Mouse (Mus musculus): ENCODE measurements at regions not wholly inside any gene's neighbourhood (a gene's known extent, or its start where the extent isn't known, plus 50 kb on each side); places are given as distances from the start of the nearest gene placed in this dataset.
A peak's percentile ranks its signal among the peaks of the same experiment; 100 is the strongest.

- no peaks in the 10 kb centered on the region for H3K36me3 ChIP-seq
- peaks cover 27% of the 10 kb centered on the region for H3K4me1 ChIP-seq (replicated peaks)
- H3K4me2 ChIP-seq (replicated peaks) = no peak overlapping the region
- no peak overlapping the region for H3K9ac ChIP-seq (replicated peaks)
- ATAC-seq = no peak
- no peaks in the 10 kb centered on the region for H3K9me3 ChIP-seq
- 48% methylated on average over 10 of the region's 10 CpGs for WGBS
- no peak overlapping the region for H3K27ac ChIP-seq
- no peak overlapping the region for H3K4me3 ChIP-seq (replicated peaks)
- H3K27me3 ChIP-seq = peaks cover 17% of the 10 kb centered on the region
Observed at GRCm38 (mm10) chr11:114482070-114482469, 186.3 kb upstream of the Rpl38 start.

GRCm38 (mm10) chr11:114481037-114481436 lies 187.3 kb upstream of the Rpl38 start:
- Histone ChIP-seq H3K4me2 (replicated peaks) (no peak overlapping the region), H3K4me1 (replicated peaks) (peaks cover 27% of the 10 kb centered on the region), H3K27ac (no peak overlapping the region), H3K27me3 (peaks cover 14% of the 10 kb centered on the region), H3K4me3 (replicated peaks) (no peak overlapping the region), H3K36me3 (no peaks in the 10 kb centered on the region), H3K9me3 (no peaks in the 10 kb centered on the region), H3K9ac (replicated peaks) (no peak overlapping the region)
- 70% methylated on average over 7 of the region's 7 CpGs for WGBS
- no peak for ATAC-seq

- no peak for ATAC-seq
- no peaks in the 10 kb centered on the region for H3K36me3 ChIP-seq
- H3K9me3 ChIP-seq = no peaks in the 10 kb centered on the region
- WGBS = 63% methylated on average over 8 of the region's 8 CpGs
- no peak overlapping the region for H3K4me2 ChIP-seq (replicated peaks)
- H3K4me1 ChIP-seq (replicated peaks) = peaks cover 34% of the 10 kb centered on the region
- no peak overlapping the region for H3K9ac ChIP-seq (replicated peaks)
- no peak overlapping the region for H3K4me3 ChIP-seq (replicated peaks)
- peaks cover 8% of the 10 kb centered on the region for H3K27me3 ChIP-seq
- H3K27ac ChIP-seq = no peak overlapping the region
Observed at GRCm38 (mm10) chr11:114480119-114480540, 188.2 kb upstream of the Rpl38 start.

GRCm38 (mm10) chr11:114478736-114479135 lies 189.6 kb upstream of the Rpl38 start:
- WGBS = 12% methylated on average over 7 of the region's 7 CpGs
- Histone ChIP-seq H3K36me3 (no peaks in the 10 kb centered on the region), H3K4me1 (replicated peaks) (peaks cover 24% of the 10 kb centered on the region), H3K27ac (no peak overlapping the region), H3K4me3 (replicated peaks) (no peak overlapping the region), H3K9ac (replicated peaks) (no peak overlapping the region), H3K4me2 (replicated peaks) (no peak overlapping the region), H3K9me3 (no peaks in the 10 kb centered on the region), H3K27me3 (peaks cover 7% of the 10 kb centered on the region)
- ATAC-seq = no peak

- Histone ChIP-seq H3K9ac (replicated peaks) (no peak overlapping the region), H3K27me3 (peaks cover 7% of the 10 kb centered on the region), H3K4me2 (replicated peaks) (no peak overlapping the region), H3K27ac (no peak overlapping the region), H3K4me1 (replicated peaks) (peaks cover 36% of the 10 kb centered on the region), H3K36me3 (no peaks in the 10 kb centered on the region), H3K9me3 (no peaks in the 10 kb centered on the region), H3K4me3 (replicated peaks) (no peak overlapping the region)
- no peak for ATAC-seq
- WGBS = 59% methylated on average over 3 of the region's 3 CpGs
Observed at GRCm38 (mm10) chr11:114477365-114477764, 191.0 kb upstream of the Rpl38 start.

- Histone ChIP-seq H3K27me3 (peaks cover 15% of the 10 kb centered on the region; the same call in 1 of the 2 replicates), H3K36me3 (no peaks in the 10 kb centered on the region), H3K9ac (replicated peaks) (0 out of 2 replicates have a peak overlapping the region, but pooled peaks have one; percentile 19), H3K4me1 (replicated peaks) (peaks cover 51% of the 10 kb centered on the region), H3K9me3 (no peaks in the 10 kb centered on the region), H3K27ac (peak overlapping the region; percentile 73), H3K4me2 (replicated peaks) (peak overlapping the region; percentile 37), H3K4me3 (replicated peaks) (no peak overlapping the region)
- 5% methylated on average over 22 of the region's 22 CpGs for WGBS
- peak; percentile 70 for ATAC-seq
Observed at GRCm38 (mm10) chr11:114472501-114473260, 195.6 kb upstream of the Rpl38 start.

GRCm38 (mm10) chr11:114468394-114468793 lies 199.9 kb upstream of the Rpl38 start:
- no peaks in the 10 kb centered on the region for H3K36me3 ChIP-seq
- H3K4me3 ChIP-seq (replicated peaks) = no peak overlapping the region
- peaks cover 65% of the 10 kb centered on the region for H3K4me1 ChIP-seq (replicated peaks)
- H3K27me3 ChIP-seq = peaks cover 25% of the 10 kb centered on the region
- H3K9me3 ChIP-seq = no peaks in the 10 kb centered on the region
- no peak overlapping the region for H3K9ac ChIP-seq (replicated peaks)
- peak; percentile 43 for ATAC-seq
- WGBS = 1% methylated on average over 8 of the region's 8 CpGs
- peak overlapping the region; percentile 22; the same call in 1 of the 2 replicates for H3K4me2 ChIP-seq (replicated peaks)
- peak overlapping the region; percentile 55 for H3K27ac ChIP-seq

GRCm38 (mm10) chr11:114467803-114468202 lies 200.5 kb upstream of the Rpl38 start:
- H3K4me2 ChIP-seq (replicated peaks) = 0 out of 2 replicates have a peak overlapping the region, but pooled peaks have one; percentile 3
- no peaks in the 10 kb centered on the region for H3K9me3 ChIP-seq
- H3K36me3 ChIP-seq = no peaks in the 10 kb centered on the region
- H3K27me3 ChIP-seq = peaks cover 25% of the 10 kb centered on the region
- no peak overlapping the region for H3K9ac ChIP-seq (replicated peaks)
- H3K27ac ChIP-seq = peak overlapping the region; percentile 55
- peak; percentile 85 for ATAC-seq
- H3K4me1 ChIP-seq (replicated peaks) = peaks cover 59% of the 10 kb centered on the region
- 7% methylated on average over 8 of the region's 8 CpGs for WGBS
- no peak overlapping the region for H3K4me3 ChIP-seq (replicated peaks)

GRCm38 (mm10) chr11:114465486-114465885 lies 202.8 kb upstream of the Rpl38 start:
- Histone ChIP-seq H3K4me3 (replicated peaks) (no peak overlapping the region), H3K4me1 (replicated peaks) (peaks cover 48% of the 10 kb centered on the region), H3K4me2 (replicated peaks) (no peak overlapping the region), H3K9ac (replicated peaks) (no peak overlapping the region), H3K36me3 (no peaks in the 10 kb centered on the region), H3K27ac (peak overlapping the region; percentile 69), H3K27me3 (peaks cover 18% of the 10 kb centered on the region), H3K9me3 (no peaks in the 10 kb centered on the region)
- no peak for ATAC-seq
- WGBS = 26% methylated on average over 5 of the region's 5 CpGs

GRCm38 (mm10) chr11:114462755-114463374 lies 205.5 kb upstream of the Rpl38 start:
- WGBS = 28% methylated on average over 6 of the region's 6 CpGs
- H3K9me3 ChIP-seq = no peaks in the 10 kb centered on the region

GRCm38 (mm10) chr11:114454876-114455330 lies 213.4 kb upstream of the Rpl38 start:
- Histone ChIP-seq H3K4me1 (replicated peaks) (peaks cover 12% of the 10 kb centered on the region), H3K27ac (no peak overlapping the region), H3K9me3 (no peaks in the 10 kb centered on the region), H3K4me2 (replicated peaks) (no peak overlapping the region), H3K4me3 (replicated peaks) (no peak overlapping the region), H3K36me3 (no peaks in the 10 kb centered on the region), H3K27me3 (no peaks in the 10 kb centered on the region), H3K9ac (replicated peaks) (no peak overlapping the region)
- peak; percentile 58; the same call in 1 of the 2 replicates for ATAC-seq
- 55% methylated on average over 12 of the region's 12 CpGs for WGBS

More at GRCm38 (mm10) chr11:114462755-114463374, 205.5 kb upstream of the Rpl38 start:
- H3K4me1 ChIP-seq (replicated peaks) = peaks cover 35% of the 10 kb centered on the region
- H3K36me3 ChIP-seq = no peaks in the 10 kb centered on the region
- H3K4me3 ChIP-seq (replicated peaks) = no peak overlapping the region
- H3K27me3 ChIP-seq = peaks cover 9% of the 10 kb centered on the region; the same call in 1 of the 2 replicates
- no peak for ATAC-seq
- H3K4me2 ChIP-seq (replicated peaks) = no peak overlapping the region
- H3K27ac ChIP-seq = no peak overlapping the region
- H3K9ac ChIP-seq (replicated peaks) = no peak overlapping the region

- H3K4me3 ChIP-seq (replicated peaks) = no peak overlapping the region
- H3K27me3 ChIP-seq = peaks cover 4% of the 10 kb centered on the region; the same call in 1 of the 2 replicates
- 48% methylated on average over 13 of the region's 13 CpGs for WGBS
- H3K9ac ChIP-seq (replicated peaks) = no peak overlapping the region
- 0 out of 2 replicates have a peak overlapping the region, but pooled peaks have one; percentile 26 for H3K27ac ChIP-seq
- peaks cover 50% of the 10 kb centered on the region for H3K4me1 ChIP-seq (replicated peaks)
- ATAC-seq = 0 out of 2 replicates have a peak, but pooled peaks have one; percentile 15
- H3K9me3 ChIP-seq = no peaks in the 10 kb centered on the region
- H3K4me2 ChIP-seq (replicated peaks) = no peak overlapping the region
- no peaks in the 10 kb centered on the region for H3K36me3 ChIP-seq
Observed at GRCm38 (mm10) chr11:114448776-114449401, 219.4 kb upstream of the Rpl38 start.
